Mouse (Mus musculus): ENCODE results near the gene Serpinb1a.

Gene Serpinb1a

GRCm38 (mm10) chr13:32795166-32795565 is 55.8 kb downstream of the Serpinb1a start:
- DNase-seq = no peak

GRCm38 (mm10) chr13:32794619-32795018 is 56.4 kb downstream of the Serpinb1a start:
- no peak for DNase-seq
